Mouse (Mus musculus) hindbrain, embryonic 14.5 days (tissue): ENCODE data around the gene Vmn2r85. TPM values are rescaled to one million over a fixed set of nuclear protein-coding genes. Genes with fewer than 3 reads are reported as not detected.
"Not testable (repeated sequence)": the region's sequence is repeated elsewhere in the genome, so short reads cannot be mapped to it uniquely, and the experiment has no call there.

Experiments
- ATAC-seq: fragments of 200-750 bp; cut with Nextera tagmentation; 2 replicates; pipeline ENCODE4 v1.8.0; 2017; ENCODE audit warnings: moderate number of reproducible peaks, mild to moderate bottlenecking, moderate TSS enrichment, moderate library complexity; ENCODE audit not compliant: low FRiP score
- DNase-seq: peaks from one replicate; pipeline ENCODE4 v3.0.0-alpha.2; 2015; ENCODE audit warnings: low spot score
- H3K27ac ChIP-seq: fragments of 300-500 bp; sonication (generic); 2 replicates; pipeline ENCODE4 v1.5.1; 2014; ENCODE audit warnings: mild to moderate bottlenecking, moderate library complexity
- H3K27me3 ChIP-seq: fragments of 300-500 bp; sonication (generic); 2 replicates; pipeline ENCODE4 v1.6.1; 2014; ENCODE audit warnings: mild to moderate bottlenecking, low read length, mixed read lengths; ENCODE audit not compliant: control insufficient read depth, insufficient read depth
- H3K36me3 ChIP-seq: fragments of 300-500 bp; sonication (generic); replicated peaks from 2 replicates; pipeline ENCODE4 v1.6.1; 2014; ENCODE audit not compliant: control insufficient read depth, insufficient read depth
- H3K4me1 ChIP-seq: fragments of 300-500 bp; sonication (generic); replicated peaks from 2 replicates; pipeline ENCODE4 v1.6.1; 2014; ENCODE audit warnings: antibody characterized with exemption, low read length, mixed read lengths; ENCODE audit not compliant: control insufficient read depth, insufficient read depth
- H3K4me2 ChIP-seq: fragments of 300-500 bp; sonication (generic); replicated peaks from 2 replicates; pipeline ENCODE4 v1.6.1; 2014; ENCODE audit warnings: mild to moderate bottlenecking, moderate library complexity
- H3K4me3 ChIP-seq: fragments of 300-500 bp; sonication (generic); replicated peaks from 2 replicates; pipeline ENCODE4 v1.5.1; 2014; ENCODE audit warnings: mild to moderate bottlenecking, low read length
- H3K9ac ChIP-seq: fragments of 300-500 bp; sonication (generic); 2 replicates; pipeline ENCODE4 v1.6.1; 2014
- H3K9me3 ChIP-seq: fragments of 300-500 bp; sonication (generic); 2 replicates; pipeline ENCODE4 v1.6.1; 2016; ENCODE audit warnings: low read length; ENCODE audit not compliant: control insufficient read depth
- WGBS: fragments of 180-500 bp; shearing (Covaris S2); extraction: QIAGEN DNeasy Blood & Tissue Kit; methylation state at CpG from one replicate; pipeline ENCODE4 v1.1.7; 2014; 5-methylcytosine and 5-hydroxymethylcytosine counted together
- polyA plus RNA-seq: library from polyadenylated mRNA; unstranded; fragments of >200 nt; fragmentation: Nextera tagmentation; extraction: Ambion mirVana; gene quantifications from 2 replicates; pipeline ENCODE4 v1.2.1, GENCODE M21; 2014

Vmn2r85 gene
- polyA plus RNA-seq, 1 experiment from 2014 or later, result 0.05 TPM

- not testable (repeated sequence) for H3K4me2 ChIP-seq, H3K4me1 ChIP-seq, H3K27me3 ChIP-seq, H3K27ac ChIP-seq, H3K9ac ChIP-seq, H3K4me3 ChIP-seq, H3K36me3 ChIP-seq, H3K9me3 ChIP-seq, DNase-seq
- 85% methylated on average over 16 of the region's 35 CpGs for WGBS
- ATAC-seq, result peak; percentile 64
Observed at GRCm38 (mm10) chr10:130412167-130412698, 17.3 kb downstream of the Vmn2r85 start.

GRCm38 (mm10) chr10:130394232-130394631, 35.3 kb downstream of the Vmn2r85 start, which contains the start of gene Vmn2r84:
TSS of gene Vmn2r84 (minus strand) at chr10:130394332.
- H3K27ac ChIP-seq, result no peak within 1 kb of the TSS
- no peak within 1 kb of the TSS for H3K4me2 ChIP-seq
- H3K4me1 ChIP-seq, result no peaks in the 10 kb centered on the region
- no peaks in the 10 kb centered on the region for H3K36me3 ChIP-seq
- ATAC-seq (no peak), DNase-seq (no peak)
- no peaks in the 10 kb centered on the region for H3K27me3 ChIP-seq
- no peak within 1 kb of the TSS for H3K9ac ChIP-seq
- no peak within 1 kb of the TSS for H3K4me3 ChIP-seq
- no peaks in the 10 kb centered on the region for H3K9me3 ChIP-seq

GRCm38 (mm10) chr10:130375145-130375544, 54.4 kb downstream of the Vmn2r85 start:
- Histone ChIP-seq H3K9me3 (no peaks in the 10 kb centered on the region), H3K27ac (no peak overlapping the region), H3K27me3 (no peaks in the 10 kb centered on the region), H3K4me2 (no peak overlapping the region), H3K36me3 (no peaks in the 10 kb centered on the region), H3K4me1 (no peaks in the 10 kb centered on the region), H3K9ac (no peak overlapping the region), H3K4me3 (no peak overlapping the region)
- no peak for DNase-seq
- ATAC-seq, result no peak
- 86% methylated on average over 2 of the region's 2 CpGs for WGBS

GRCm38 (mm10) chr10:130372491-130373173, 56.9 kb downstream of the Vmn2r85 start:
- Histone ChIP-seq H3K4me2 (no peak overlapping the region), H3K36me3 (no peaks in the 10 kb centered on the region), H3K9me3 (no peaks in the 10 kb centered on the region), H3K9ac (no peak overlapping the region), H3K4me3 (no peak overlapping the region), H3K27me3 (no peaks in the 10 kb centered on the region), H3K4me1 (no peaks in the 10 kb centered on the region), H3K27ac (no peak overlapping the region)
- 89% methylated on average over 2 of the region's 2 CpGs for WGBS
- no peak for DNase-seq
- no peak for ATAC-seq

- no peaks in the 10 kb centered on the region for H3K27me3 ChIP-seq
- no peaks in the 10 kb centered on the region for H3K9me3 ChIP-seq
- no peak for DNase-seq
- WGBS, result 59% methylated on average over 1 of the region's 1 CpGs
- ATAC-seq, result no peak
- no peak overlapping the region for H3K9ac ChIP-seq
- H3K4me2 ChIP-seq, result no peak overlapping the region
- H3K36me3 ChIP-seq, result no peaks in the 10 kb centered on the region
- H3K4me1 ChIP-seq, result no peaks in the 10 kb centered on the region
- H3K4me3 ChIP-seq, result no peak overlapping the region
- no peak overlapping the region for H3K27ac ChIP-seq
Observed at GRCm38 (mm10) chr10:130371644-130372043, 57.9 kb downstream of the Vmn2r85 start.

- H3K4me1 ChIP-seq, result no peaks in the 10 kb centered on the region
- H3K27me3 ChIP-seq, result no peaks in the 10 kb centered on the region
- no peak overlapping the region for H3K4me2 ChIP-seq
- no peak overlapping the region for H3K27ac ChIP-seq
- DNase-seq (no peak), ATAC-seq (no peak)
- 96% methylated on average over 2 of the region's 2 CpGs for WGBS
- H3K9ac ChIP-seq, result no peak overlapping the region
- no peaks in the 10 kb centered on the region for H3K9me3 ChIP-seq
- no peaks in the 10 kb centered on the region for H3K36me3 ChIP-seq
- H3K4me3 ChIP-seq, result no peak overlapping the region
Observed at GRCm38 (mm10) chr10:130370005-130370682, 59.4 kb downstream of the Vmn2r85 start.

GRCm38 (mm10) chr10:130368384-130368783, 61.1 kb downstream of the Vmn2r85 start:
- H3K9ac ChIP-seq, result no peak overlapping the region
- no peaks in the 10 kb centered on the region for H3K9me3 ChIP-seq
- H3K27ac ChIP-seq, result no peak overlapping the region
- no peak overlapping the region for H3K4me3 ChIP-seq
- DNase-seq, result no peak
- no peak overlapping the region for H3K4me2 ChIP-seq
- ATAC-seq, result no peak
- H3K36me3 ChIP-seq, result no peaks in the 10 kb centered on the region
- H3K27me3 ChIP-seq, result no peaks in the 10 kb centered on the region
- H3K4me1 ChIP-seq, result no peaks in the 10 kb centered on the region

- H3K27ac ChIP-seq, result no peak overlapping the region
- H3K36me3 ChIP-seq, result no peaks in the 10 kb centered on the region
- ATAC-seq (no peak), DNase-seq (no peak)
- no peaks in the 10 kb centered on the region for H3K9me3 ChIP-seq
- H3K9ac ChIP-seq, result no peak overlapping the region
- H3K27me3 ChIP-seq, result no peaks in the 10 kb centered on the region
- no peaks in the 10 kb centered on the region for H3K4me1 ChIP-seq
- no peak overlapping the region for H3K4me2 ChIP-seq
- H3K4me3 ChIP-seq, result no peak overlapping the region
Observed at GRCm38 (mm10) chr10:130364766-130365165, 64.7 kb downstream of the Vmn2r85 start.
